Mouse (Mus musculus) heart, embryonic 12.5 days (tissue): Measurements from ENCODE around the gene Gm21865. TPM values are rescaled to one million over a fixed set of nuclear protein-coding genes. Genes with fewer than 3 reads are reported as not detected.
"Not testable (repeated sequence)": the region's sequence is repeated elsewhere in the genome, so short reads cannot be mapped to it uniquely, and the experiment has no call there.

Experiments used
- ATAC-seq: fragments of 200-750 bp; cut with Nextera tagmentation; 2 replicates; pipeline ENCODE4 v1.8.0; 2017; ENCODE audit warnings: moderate TSS enrichment, moderate library complexity; ENCODE audit not compliant: insufficient number of reproducible peaks, low FRiP score
- H3K27ac ChIP-seq: fragments of 300-500 bp; sonication (generic); 2 replicates; pipeline ENCODE4 v1.5.1; 2016; ENCODE audit warnings: mild to moderate bottlenecking, moderate library complexity; ENCODE audit not compliant: poor library complexity, severe bottlenecking
- H3K27me3 ChIP-seq: fragments of 300-500 bp; sonication (generic); replicated peaks from 2 replicates; pipeline ENCODE4 v1.6.1; 2016; ENCODE audit warnings: mild to moderate bottlenecking, moderate library complexity
- H3K36me3 ChIP-seq: fragments of 300-500 bp; sonication (generic); 2 replicates; pipeline ENCODE4 v1.6.1; 2016; ENCODE audit warnings: mild to moderate bottlenecking, moderate library complexity
- H3K4me1 ChIP-seq: fragments of 300-500 bp; sonication (generic); replicated peaks from 2 replicates; pipeline ENCODE4 v1.6.1; 2016; ENCODE audit warnings: mild to moderate bottlenecking
- H3K4me2 ChIP-seq: fragments of 300-500 bp; sonication (generic); 2 replicates; pipeline ENCODE4 v1.6.1; 2016; ENCODE audit warnings: mild to moderate bottlenecking, moderate library complexity
- H3K4me3 ChIP-seq: fragments of 300-500 bp; sonication (generic); 2 replicates; pipeline ENCODE4 v1.5.1; 2016; ENCODE audit warnings: mild to moderate bottlenecking
- H3K9ac ChIP-seq: fragments of 300-500 bp; sonication (generic); 2 replicates; pipeline ENCODE4 v1.6.1; 2016; ENCODE audit warnings: mild to moderate bottlenecking, moderate library complexity
- H3K9me3 ChIP-seq: fragments of 300-500 bp; sonication (generic); replicated peaks from 2 replicates; pipeline ENCODE4 v1.6.1; 2016; ENCODE audit warnings: mild to moderate bottlenecking, moderate library complexity
- WGBS: fragments of 180-500 bp; shearing (Covaris S2); methylation state at CpG from one replicate; pipeline ENCODE4 v1.1.7; 2016; 5-methylcytosine and 5-hydroxymethylcytosine counted together
- polyA plus RNA-seq: library from polyadenylated mRNA; unstranded; fragments of >200 nt; fragmentation: Nextera tagmentation; extraction: Ambion mirVana; gene quantifications from 2 replicates; pipeline ENCODE4 v1.2.1, GENCODE M21; 2016

The Gm21865 gene
- not detected in 2 replicates for polyA plus RNA-seq

GRCm38 (mm10) chrY:40316803-40317202, at the start of gene Gm21865:
TSS of gene Gm21865 (minus strand) at chrY:40316903.
- H3K4me2 ChIP-seq, H3K36me3 ChIP-seq, H3K27ac ChIP-seq, H3K9ac ChIP-seq, ATAC-seq, H3K27me3 ChIP-seq, H3K4me3 ChIP-seq, H3K9me3 ChIP-seq, H3K4me1 ChIP-seq: not testable (repeated sequence)
- no CpG with 5 or more reads among the region's 7 CpGs for WGBS

Other genes starting within 250 kb of the Gm21865 start
- not detected in 2 replicates for gene Gm21882, start 64.6 kb upstream of the Gm21865 start, polyA plus RNA-seq